Mouse (Mus musculus): ENCODE measurements at regions not wholly inside any gene's neighbourhood (a gene's known extent, or its start where the extent isn't known, plus 50 kb on each side); places are given as distances from the start of the nearest gene placed in this dataset.

GRCm38 (mm10) chr9:23062656-23063444 lies 160.0 kb upstream of the Bmper start:
- TF ChIP-seq EP300 (IDR thresholded peaks at IDR 0.05; ENCODE audit: low read depth) (no peak), CTCF (IDR thresholded peaks at IDR 0.05; ENCODE audit: low read depth) (no peak)

Data from liver, embryonic 14.5 days (tissue).